Mouse (Mus musculus) intestine, embryonic 14.5 days (tissue): ENCODE data around the gene Ccdc66. TPM values are rescaled to one million over a fixed set of nuclear protein-coding genes. Genes with fewer than 3 reads are reported as not detected.

Source experiments
- ATAC-seq: fragments of 200-750 bp; cut with Nextera tagmentation; replicated peaks from 2 replicates; pipeline ENCODE4 v1.8.0; 2017; ENCODE audit warnings: low read depth, moderate number of reproducible peaks, moderate TSS enrichment, moderate library complexity; ENCODE audit not compliant: low FRiP score, low TSS enrichment
- DNase-seq: peaks from one replicate; pipeline ENCODE4 v3.0.0-alpha.2; 2018; ENCODE audit warnings: low spot score
- H3K27ac ChIP-seq: fragments of 300-500 bp; sonication (generic); 2 replicates; pipeline ENCODE4 v1.5.1; 2014; ENCODE audit warnings: low read depth, mild to moderate bottlenecking, control low read depth
- H3K27me3 ChIP-seq: fragments of 300-500 bp; sonication (generic); replicated peaks from 2 replicates; pipeline ENCODE4 v1.6.1; 2014; ENCODE audit warnings: low read length, control low read depth; ENCODE audit not compliant: control insufficient read depth, insufficient read depth
- H3K36me3 ChIP-seq: fragments of 300-500 bp; sonication (generic); 2 replicates; pipeline ENCODE4 v1.6.1; 2014; ENCODE audit warnings: low read length, control low read depth; ENCODE audit not compliant: control insufficient read depth, insufficient read depth
- H3K4me1 ChIP-seq: fragments of 300-500 bp; sonication (generic); replicated peaks from 2 replicates; pipeline ENCODE4 v1.6.1; 2014; ENCODE audit warnings: low read length, control low read depth, mixed read lengths; ENCODE audit not compliant: control insufficient read depth, insufficient read depth
- H3K4me2 ChIP-seq: fragments of 300-500 bp; sonication (generic); 2 replicates; pipeline ENCODE4 v1.6.1; 2014; ENCODE audit warnings: low read length
- H3K4me3 ChIP-seq: fragments of 300-500 bp; sonication (generic); 2 replicates; pipeline ENCODE4 v1.5.1; 2014; ENCODE audit warnings: low read depth, low read length, control low read depth, mixed read lengths
- H3K9ac ChIP-seq: fragments of 300-500 bp; sonication (generic); 2 replicates; pipeline ENCODE4 v1.6.1; 2014; ENCODE audit warnings: mild to moderate bottlenecking, low read length
- H3K9me3 ChIP-seq: fragments of 300-500 bp; sonication (generic); 2 replicates; pipeline ENCODE4 v1.6.1; 2016; ENCODE audit warnings: low read length, control low read depth; ENCODE audit not compliant: control insufficient read depth
- WGBS: fragments of 180-500 bp; shearing (Covaris S2); extraction: QIAGEN DNeasy Blood & Tissue Kit; methylation state at CpG from one replicate; pipeline ENCODE4 v1.1.7; 2014; 5-methylcytosine and 5-hydroxymethylcytosine counted together
- polyA plus RNA-seq: library from polyadenylated mRNA; unstranded; fragments of >200 nt; fragmentation: Nextera tagmentation; extraction: Ambion mirVana; gene quantifications from 2 replicates; pipeline ENCODE4 v1.2.1, GENCODE M21; 2014

Gene Ccdc66
- polyA plus RNA-seq, 1 experiment from 2014 or later, result 8.8 TPM

DNA sequence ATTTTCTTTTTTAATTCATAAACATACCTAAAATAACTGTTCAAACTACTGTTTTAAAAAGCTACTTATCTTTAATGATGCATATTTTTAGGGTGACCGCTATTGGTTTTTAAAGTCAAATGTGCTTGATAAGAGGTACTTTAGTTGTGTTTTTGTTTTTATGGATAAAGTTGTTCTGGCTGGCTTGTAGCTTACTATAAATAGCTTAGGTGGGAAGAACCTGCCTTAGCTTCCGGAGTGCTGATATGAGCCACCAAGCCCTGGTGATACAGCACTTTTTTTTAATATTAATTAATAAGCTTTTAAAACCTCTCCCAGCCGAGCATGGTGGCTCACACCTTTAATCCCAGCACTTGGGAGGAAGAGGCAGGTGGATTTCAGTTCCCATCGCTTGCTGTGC is 61.3 kb downstream of the Ccdc66 start:
- no peak for ATAC-seq
- Histone ChIP-seq H3K4me2 (no peak overlapping the region), H3K27me3 (no peaks in the 10 kb centered on the region), H3K4me1 (no peaks in the 10 kb centered on the region), H3K27ac (no peak overlapping the region), H3K4me3 (no peak overlapping the region), H3K9ac (no peak overlapping the region), H3K36me3 (peaks cover 68% of the 10 kb centered on the region), H3K9me3 (no peaks in the 10 kb centered on the region)
- no peak for DNase-seq
- WGBS, result 92% methylated on average over 4 of the region's 4 CpGs

DNA sequence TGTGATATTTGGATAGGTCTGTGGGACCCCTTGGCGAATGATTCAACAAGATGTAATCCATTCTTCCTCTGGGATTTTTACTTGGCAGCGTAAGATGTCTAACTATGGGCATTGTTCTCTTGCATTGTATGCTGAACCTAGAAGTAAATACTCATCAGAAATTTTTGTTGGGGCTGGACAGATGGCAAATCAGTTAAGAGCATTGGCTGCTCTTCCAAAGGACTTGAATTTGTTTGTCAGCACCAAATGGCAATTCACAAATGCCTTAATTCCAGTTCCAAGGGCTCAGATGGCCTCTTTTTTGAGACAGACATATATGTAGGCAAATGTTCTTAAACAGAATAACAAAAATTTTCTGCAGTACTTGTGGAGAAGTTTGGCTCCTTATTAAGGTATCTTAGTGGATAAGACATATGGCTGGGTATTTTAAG is 63.4 kb downstream of the Ccdc66 start:
- no peak for DNase-seq
- H3K27me3 ChIP-seq, result no peaks in the 10 kb centered on the region
- no peaks in the 10 kb centered on the region for H3K9me3 ChIP-seq
- H3K4me3 ChIP-seq, result no peak overlapping the region
- ATAC-seq, result no peak
- no peak overlapping the region for H3K27ac ChIP-seq
- peaks cover 63% of the 10 kb centered on the region for H3K36me3 ChIP-seq
- no peaks in the 10 kb centered on the region for H3K4me1 ChIP-seq
- no peak overlapping the region for H3K4me2 ChIP-seq
- WGBS, result 95% methylated on average over 2 of the region's 2 CpGs
- no peak overlapping the region for H3K9ac ChIP-seq

DNA sequence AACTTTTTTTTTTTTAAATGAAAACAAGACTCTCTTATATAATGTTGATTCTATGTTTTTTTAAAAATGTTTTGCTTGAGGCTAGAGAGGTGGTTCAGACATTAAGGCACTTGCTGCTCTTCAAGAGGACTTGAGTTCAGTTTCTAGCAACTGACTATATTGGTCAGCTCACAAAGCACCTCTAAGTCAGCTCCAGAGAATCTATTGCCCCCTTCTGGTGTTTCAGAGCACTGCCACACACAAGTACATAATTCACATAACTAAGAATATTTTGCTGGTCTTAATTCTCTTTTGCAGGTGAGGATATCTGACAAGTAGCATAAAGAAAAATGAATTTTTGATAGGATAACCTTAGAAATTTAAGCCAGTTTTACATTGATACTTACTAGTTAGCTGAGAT is 67.3 kb downstream of the Ccdc66 start:
- Histone ChIP-seq H3K4me2 (no peak overlapping the region), H3K4me3 (no peak overlapping the region), H3K27me3 (no peaks in the 10 kb centered on the region), H3K9me3 (no peaks in the 10 kb centered on the region), H3K9ac (no peak overlapping the region), H3K27ac (no peak overlapping the region), H3K36me3 (peaks cover 40% of the 10 kb centered on the region), H3K4me1 (no peaks in the 10 kb centered on the region)
- DNase-seq (no peak), ATAC-seq (no peak)

DNA sequence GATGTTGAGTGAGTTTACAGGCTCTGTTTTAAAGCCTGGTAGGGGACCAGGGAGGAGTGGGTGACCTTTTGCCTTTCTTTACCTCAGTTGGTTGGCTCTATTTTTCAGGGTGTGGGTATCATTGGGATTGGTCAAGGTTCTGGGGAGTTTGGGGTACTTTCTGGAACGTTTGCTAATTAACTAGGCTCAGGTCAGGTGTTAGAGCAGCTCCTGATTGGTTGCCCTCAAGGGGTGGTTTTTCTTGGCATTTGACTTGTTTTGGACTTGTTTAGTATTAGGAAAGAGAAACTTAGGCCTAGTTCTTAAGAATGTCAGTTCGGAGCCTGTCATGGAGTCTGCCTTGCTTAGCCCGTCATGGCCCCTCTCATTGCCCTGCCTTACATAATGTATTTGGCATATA is 71.4 kb downstream of the Ccdc66 start:
- no peak overlapping the region for H3K9ac ChIP-seq
- H3K27me3 ChIP-seq, result no peaks in the 10 kb centered on the region
- H3K27ac ChIP-seq, result no peak overlapping the region
- H3K4me3 ChIP-seq, result no peak overlapping the region
- 85% methylated on average over 3 of the region's 3 CpGs for WGBS
- H3K4me2 ChIP-seq, result no peak overlapping the region
- ATAC-seq (no peak), DNase-seq (no peak)
- no peaks in the 10 kb centered on the region for H3K4me1 ChIP-seq
- peaks cover 23% of the 10 kb centered on the region for H3K36me3 ChIP-seq
- no peaks in the 10 kb centered on the region for H3K9me3 ChIP-seq

DNA sequence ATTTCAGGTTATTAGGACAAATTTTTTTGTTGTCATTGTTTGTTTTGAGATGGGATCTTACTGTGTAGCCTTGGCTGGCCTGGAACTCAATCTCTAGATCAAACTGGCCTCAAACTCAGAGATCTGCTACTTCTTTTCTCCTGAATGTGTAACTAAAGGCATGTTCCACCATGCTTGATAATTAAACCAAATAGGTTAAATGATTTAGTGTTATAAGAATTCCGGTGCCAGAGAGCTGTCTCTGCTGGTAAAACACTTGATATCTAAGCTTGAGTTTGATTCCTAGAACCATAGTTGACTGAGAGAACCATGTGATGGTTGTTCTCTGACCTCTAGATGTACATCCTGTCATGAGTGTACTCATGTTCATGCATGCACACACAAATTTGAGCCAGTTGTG is 72.1 kb downstream of the Ccdc66 start:
- Histone ChIP-seq H3K9me3 (no peaks in the 10 kb centered on the region), H3K27ac (no peak overlapping the region), H3K9ac (no peak overlapping the region), H3K4me2 (no peak overlapping the region), H3K36me3 (peaks cover 21% of the 10 kb centered on the region), H3K27me3 (no peaks in the 10 kb centered on the region), H3K4me1 (no peaks in the 10 kb centered on the region), H3K4me3 (no peak overlapping the region)
- ATAC-seq (no peak), DNase-seq (no peak)
- WGBS, result 95% methylated on average over 1 of the region's 1 CpGs

DNA sequence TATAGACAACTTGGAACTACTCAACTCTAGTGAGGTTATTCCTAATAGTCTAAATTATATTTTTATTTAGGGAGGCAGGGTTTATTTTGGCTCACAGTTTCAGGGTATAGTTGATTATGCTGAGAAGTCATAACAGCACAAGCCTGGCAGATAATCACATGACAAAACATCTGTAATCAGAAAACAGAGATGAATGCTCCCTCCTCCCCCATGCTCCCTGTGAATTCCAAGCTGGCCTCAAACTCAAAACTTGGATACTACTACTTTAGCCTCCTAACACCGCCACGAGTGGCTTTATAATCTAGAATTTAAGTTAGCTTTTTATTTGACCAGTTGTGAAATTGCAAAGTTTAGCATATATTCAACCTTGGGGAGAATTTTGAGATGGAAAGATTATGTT is 76.2 kb downstream of the Ccdc66 start:
- Histone ChIP-seq H3K4me3 (no peak overlapping the region), H3K9me3 (peaks cover 7% of the 10 kb centered on the region), H3K27ac (no peak overlapping the region), H3K36me3 (peaks cover 24% of the 10 kb centered on the region), H3K9ac (no peak overlapping the region), H3K4me2 (no peak overlapping the region), H3K4me1 (no peaks in the 10 kb centered on the region; the same call in 1 of the 2 replicates), H3K27me3 (no peaks in the 10 kb centered on the region)
- WGBS, result 96% methylated on average over 2 of the region's 2 CpGs
- no peak for ATAC-seq
- DNase-seq, result no peak

Other genes starting within 250 kb of the Ccdc66 start
- 11.3 and 14.4 TPM in 2 replicates for gene Fam208a, start 79.6 kb downstream of the Ccdc66 start, polyA plus RNA-seq
- 7.8 and 8.1 TPM in 2 replicates for gene Erc2, start 114.0 kb upstream of the Ccdc66 start, polyA plus RNA-seq